8 mouse cellular contexts compared by ENCODE assay signal in the genomic region with DNA sequence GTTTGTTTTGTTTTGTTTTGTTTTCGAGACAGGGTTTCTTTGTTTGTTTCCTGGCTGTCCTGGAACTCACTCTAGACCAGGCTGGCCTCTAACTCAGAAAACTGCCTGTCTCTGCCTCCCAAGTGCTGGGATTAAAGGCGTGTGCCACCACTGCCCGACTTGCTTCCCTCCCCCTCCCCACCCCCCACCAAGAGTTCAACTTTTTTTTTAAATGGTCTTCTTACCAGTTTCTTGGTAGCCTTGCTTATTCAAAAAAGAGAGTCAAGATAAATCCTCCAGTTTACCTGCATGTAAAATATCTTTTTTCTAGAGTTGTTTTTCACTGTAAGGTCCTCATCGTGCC. TPM values are rescaled to one million over a fixed set of nuclear protein-coding genes. Genes with fewer than 3 reads are reported as not detected.
A peak's percentile ranks its signal among the peaks of the same experiment; 100 is the strongest.
DNase-seq lines count a peak whose midpoint lies in the region; ATAC-seq and TF ChIP-seq lines count a peak whose summit lies in the region.

No protein-coding gene starts in this region.

- DNase-seq in lung, embryonic 14.5 days, result no peak
- DNase-seq in lung, postnatal 25 days (ENCODE audit: low spot score), result no peak
- no peak for DNase-seq in gastrocnemius, postnatal 14 days
- no peak for DNase-seq in thymus, adult 18-20 months

- intact Hi-C loops in gastrocnemius, postnatal 14 days (cut with DNase I; ENCODE audit: low total_unique reads), result no loop called here

- H3K27me3 ChIP-seq in lung, embryonic 14.5 days (ENCODE audit: insufficient read depth, low read length), result no peaks in the 10 kb centered on the region
- no peaks in the 10 kb centered on the region for H3K27me3 ChIP-seq in embryonic facial prominence, embryonic 13.5 days
- H3K27me3 ChIP-seq in intestine, postnatal 0 days (replicated peaks; ENCODE audit: control insufficient read depth, insufficient read depth, low read length), result no peaks in the 10 kb centered on the region
- H3K27me3 ChIP-seq in neural tube, embryonic 15.5 days (replicated peaks), result no peaks in the 10 kb centered on the region

- peak; percentile 80 for ATAC-seq in lung, embryonic 14.5 days (ENCODE audit: insufficient read depth)
- no peak for ATAC-seq in embryonic facial prominence, embryonic 13.5 days (ENCODE audit: insufficient number of reproducible peaks, insufficient read depth, low FRiP score, low TSS enrichment, low read depth)
- ATAC-seq in intestine, postnatal 0 days, result peak; percentile 64
- ATAC-seq in neural tube, embryonic 15.5 days (ENCODE audit: low FRiP score), result peak; percentile 70
- no peak for ATAC-seq in monocyte, adult 5-6 weeks (replicated peaks; ENCODE audit: insufficient number of reproducible peaks, low FRiP score, low TSS enrichment, poor library complexity, severe bottlenecking)

- TF ChIP-seq CTCF in lung, embryonic 14.5 days (IDR thresholded peaks at IDR 0.05; ENCODE audit: low read depth), result no peak
- no peak for TF ChIP-seq CTCF in intestine, postnatal 0 days (IDR thresholded peaks at IDR 0.05; ENCODE audit: low read depth)

- peak overlapping the region; percentile 90 for H3K9ac ChIP-seq in lung, embryonic 14.5 days
- H3K9ac ChIP-seq in embryonic facial prominence, embryonic 13.5 days, result peak overlapping the region; percentile 93; the same call in 1 of the 2 replicates
- H3K9ac ChIP-seq in intestine, postnatal 0 days (ENCODE audit: low read depth, low read length), result no peak overlapping the region; the same call in 1 of the 2 replicates
- H3K9ac ChIP-seq in neural tube, embryonic 15.5 days (replicated peaks), result 0 out of 2 replicates have a peak overlapping the region, but pooled peaks have one; percentile 10

- no peak overlapping the region for H3K27ac ChIP-seq in lung, embryonic 14.5 days (ENCODE audit: low read depth)
- no peak overlapping the region for H3K27ac ChIP-seq in embryonic facial prominence, embryonic 13.5 days
- no peak overlapping the region for H3K27ac ChIP-seq in intestine, postnatal 0 days (ENCODE audit: low read depth, low read length)
- H3K27ac ChIP-seq in neural tube, embryonic 15.5 days (replicated peaks), result no peak overlapping the region

- peaks cover 3% of the 10 kb centered on the region; the same call in 1 of the 2 replicates for H3K4me1 ChIP-seq in lung, embryonic 14.5 days (ENCODE audit: insufficient read depth)
- H3K4me1 ChIP-seq in embryonic facial prominence, embryonic 13.5 days, result peaks cover 13% of the 10 kb centered on the region
- no peaks in the 10 kb centered on the region for H3K4me1 ChIP-seq in intestine, postnatal 0 days (replicated peaks; ENCODE audit: control insufficient read depth, insufficient read depth, low read length)
- peaks cover 15% of the 10 kb centered on the region for H3K4me1 ChIP-seq in neural tube, embryonic 15.5 days

- no peaks in the 10 kb centered on the region; the same call in 1 of the 2 replicates for H3K9me3 ChIP-seq in lung, embryonic 14.5 days (ENCODE audit: low read depth, low read length)
- H3K9me3 ChIP-seq in embryonic facial prominence, embryonic 13.5 days, result peaks cover 10% of the 10 kb centered on the region
- 0 out of 2 replicates have a peak, but pooled peaks cover 2% of the 10 kb centered on the region for H3K9me3 ChIP-seq in intestine, postnatal 0 days (ENCODE audit: control insufficient read depth)
- 0 out of 2 replicates have a peak, but pooled peaks cover 4% of the 10 kb centered on the region for H3K9me3 ChIP-seq in neural tube, embryonic 15.5 days (replicated peaks)

- 16% methylated on average over 4 of the region's 4 CpGs for WGBS in lung, embryonic 14.5 days
- 19% methylated on average over 4 of the region's 4 CpGs for WGBS in embryonic facial prominence, embryonic 13.5 days
- 16% methylated on average over 4 of the region's 4 CpGs for WGBS in intestine, postnatal 0 days
- 16% methylated on average over 4 of the region's 4 CpGs for WGBS in neural tube, embryonic 15.5 days

- H3K4me2 ChIP-seq in lung, embryonic 14.5 days, result peak overlapping the region; percentile 79
- H3K4me2 ChIP-seq in embryonic facial prominence, embryonic 13.5 days, result peak overlapping the region; percentile 86
- H3K4me2 ChIP-seq in intestine, postnatal 0 days (replicated peaks; ENCODE audit: low read depth), result peak overlapping the region; percentile 77
- peak overlapping the region; percentile 94 for H3K4me2 ChIP-seq in neural tube, embryonic 15.5 days

- peak overlapping the region; percentile 97 for H3K4me3 ChIP-seq in lung, embryonic 14.5 days (ENCODE audit: low read depth, low read length)
- peak overlapping the region; percentile 99 for H3K4me3 ChIP-seq in embryonic facial prominence, embryonic 13.5 days
- peak overlapping the region; percentile 82 for H3K4me3 ChIP-seq in intestine, postnatal 0 days (ENCODE audit: low read depth, low read length)
- H3K4me3 ChIP-seq in neural tube, embryonic 15.5 days (replicated peaks), result peak overlapping the region; percentile 98

- peaks cover 34% of the 10 kb centered on the region for H3K36me3 ChIP-seq in lung, embryonic 14.5 days (ENCODE audit: insufficient read depth)
- peaks cover 36% of the 10 kb centered on the region for H3K36me3 ChIP-seq in embryonic facial prominence, embryonic 13.5 days
- peaks cover 28% of the 10 kb centered on the region for H3K36me3 ChIP-seq in intestine, postnatal 0 days (ENCODE audit: control insufficient read depth, insufficient read depth)
- peaks cover 33% of the 10 kb centered on the region for H3K36me3 ChIP-seq in neural tube, embryonic 15.5 days

RNA-seq across cellular contexts. Expression of a gene that starts 0.3 kb away (rescaled TPM):
- polyA plus RNA-seq in lung, embryonic 14.5 days (2014; fragmentation: Nextera tagmentation; extraction: Ambion mirVana), result 152 and 155 TPM in 2 replicates
- 132 and 152 TPM in 2 replicates for polyA plus RNA-seq in embryonic facial prominence, embryonic 13.5 days (2015; fragmentation: Nextera tagmentation; extraction: Ambion mirVana)
- polyA plus RNA-seq in intestine, postnatal 0 days (2015; fragmentation: Nextera tagmentation; extraction: Ambion mirVana), result 37.8 and 38.5 TPM in 2 replicates
- 85.8 and 89.9 TPM in 2 replicates for polyA plus RNA-seq in neural tube, embryonic 15.5 days (2015; fragmentation: Nextera tagmentation; extraction: Ambion mirVana)
- total RNA-seq in gastrocnemius, postnatal 14 days (2021), result 10 to 100 TPM; 16.1 to 18.5 TPM
- total RNA-seq in monocyte, adult 5-6 weeks (2017), result 19.8 to 26.8 TPM (median 22.8 TPM) in 3 replicates

RNA-seq across cellular contexts. Expression of a gene that starts 34.6 kb away (rescaled TPM):
- 15.0 and 16.3 TPM in 2 replicates for polyA plus RNA-seq in lung, embryonic 14.5 days (2014; fragmentation: Nextera tagmentation; extraction: Ambion mirVana)
- 16.3 and 17.2 TPM in 2 replicates for polyA plus RNA-seq in embryonic facial prominence, embryonic 13.5 days (2015; fragmentation: Nextera tagmentation; extraction: Ambion mirVana)
- 2.1 and 2.2 TPM in 2 replicates for polyA plus RNA-seq in intestine, postnatal 0 days (2015; fragmentation: Nextera tagmentation; extraction: Ambion mirVana)
- polyA plus RNA-seq in neural tube, embryonic 15.5 days (2015; fragmentation: Nextera tagmentation; extraction: Ambion mirVana), result 19.8 and 20.1 TPM in 2 replicates
- total RNA-seq in gastrocnemius, postnatal 14 days (2021), result 1 to 10 TPM; 1.7 to 2.4 TPM
- 12.8 to 21.2 TPM (median 19.7 TPM) in 3 replicates for total RNA-seq in monocyte, adult 5-6 weeks (2017)

Comparison
In these comparisons a context has a peak if more than half of its experiments do, and no peak if none do; other contexts are left out.
1. ATAC-seq: peak in lung, embryonic 14.5 days (single experiment), intestine, postnatal 0 days (single experiment) and neural tube, embryonic 15.5 days (single experiment); none in embryonic facial prominence, embryonic 13.5 days (single experiment) and monocyte, adult 5-6 weeks (single experiment).
2. Peak in every context shown above with its lines, with median percentiles within 50 percentile points of each other: H3K4me2 ChIP-seq and H3K4me3 ChIP-seq.